Mouse (Mus musculus): ENCODE results near the gene Nhlrc3. TPM values are rescaled to one million over a fixed set of nuclear protein-coding genes. Genes with fewer than 3 reads are reported as not detected.

Nhlrc3 gene
- polyA plus RNA-seq (2012; rRNA removed), result 8.5 and 8.7 TPM in 2 replicates

GRCm38 (mm10) chr3:53463046-53463764 lies at the start of gene Nhlrc3, which contains the start of gene Proser1:
TSS of gene Nhlrc3 (minus strand) at chr3:53463332.
TSS of gene Proser1 (plus strand) at chr3:53463666.

DNA sequence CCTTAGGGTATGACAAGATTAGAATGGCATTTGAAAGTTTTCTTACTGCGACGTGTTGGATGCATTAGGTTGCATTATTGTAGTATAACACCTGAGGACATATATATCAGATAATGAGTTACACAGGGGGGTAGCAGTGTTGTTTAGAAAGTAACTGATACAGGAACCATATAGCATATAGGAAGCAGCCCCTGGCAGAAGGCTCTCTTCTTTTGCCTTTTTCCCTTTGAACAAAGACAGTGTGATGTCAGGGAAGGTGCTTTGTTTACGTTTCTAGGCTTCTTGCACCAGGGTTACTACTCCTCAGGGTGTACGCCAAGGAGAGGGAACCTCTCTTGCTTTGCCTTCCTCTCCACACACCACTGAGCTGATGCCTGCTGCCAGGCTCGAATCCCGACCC lies 25.2 kb upstream of the Nhlrc3 start, which contains the start of gene Stoml3:
Gene Stoml3 (plus strand): TSS at position 301 of the 400 bp plus-strand sequence.

Other genes starting within 250 kb of the Nhlrc3 start
- gene Proser1, start 334 bp upstream of the Nhlrc3 start, polyA plus RNA-seq (2012; rRNA removed), result 10.1 and 16.4 TPM in 2 replicates
- 0.15 and 0.16 TPM in 2 replicates for gene Stoml3, start 25.3 kb upstream of the Nhlrc3 start, polyA plus RNA-seq (2012; rRNA removed)
- 4.0 and 4.5 TPM in 2 replicates for gene Frem2, start 194.0 kb upstream of the Nhlrc3 start, polyA plus RNA-seq (2012; rRNA removed)